Mouse (Mus musculus): Measurements from ENCODE around the gene Serpina6. TPM values are rescaled to one million over a fixed set of nuclear protein-coding genes. Genes with fewer than 3 reads are reported as not detected.

Gene Serpina6
- polyA plus RNA-seq, 1 experiment, result not detected

GRCm38 (mm10) chr12:103644601-103645000, 12.4 kb downstream of the Serpina6 start:
- H3K4me3 ChIP-seq (ENCODE audit: low read depth, low read length), result no peak overlapping the region
- H3K4me1 ChIP-seq (ENCODE audit: control insufficient read depth, insufficient read depth, low read length), result no peaks in the 10 kb centered on the region
- no peak overlapping the region for H3K27ac ChIP-seq (ENCODE audit: insufficient read depth, low read length)
- TF ChIP-seq CTCF (IDR thresholded peaks at IDR 0.05; ENCODE audit: low read depth, low read length), result no peak
- no peak for TF ChIP-seq POLR2A (IDR thresholded peaks at IDR 0.05; ENCODE audit: insufficient read depth, low read length)
- no peak for TF ChIP-seq EP300 (IDR thresholded peaks at IDR 0.05; ENCODE audit: insufficient read depth, low read depth, low read length)
- no peaks in the 10 kb centered on the region for H3K9me3 ChIP-seq (replicated peaks; ENCODE audit: control insufficient read depth, insufficient read depth, low read length, poor library complexity, severe bottlenecking)
- H3K9ac ChIP-seq (ENCODE audit: low read depth, poor library complexity, severe bottlenecking), result no peak overlapping the region
- H3K27me3 ChIP-seq (ENCODE audit: control insufficient read depth, insufficient read depth, low read length, poor library complexity, severe bottlenecking), result no peaks in the 10 kb centered on the region; the same call in 1 of the 2 replicates
- no peaks in the 10 kb centered on the region for H3K36me3 ChIP-seq (ENCODE audit: control insufficient read depth, insufficient read depth, low read length, poor library complexity, severe bottlenecking)

- no peaks in the 10 kb centered on the region for H3K4me1 ChIP-seq (ENCODE audit: control insufficient read depth, insufficient read depth, low read length)
- H3K27me3 ChIP-seq (ENCODE audit: control insufficient read depth, insufficient read depth, low read length, poor library complexity, severe bottlenecking), result no peaks in the 10 kb centered on the region; the same call in 1 of the 2 replicates
These were observed 13.2 kb downstream of the Serpina6 start for GRCm38 (mm10) chr12:103643818-103644217.

DNA sequence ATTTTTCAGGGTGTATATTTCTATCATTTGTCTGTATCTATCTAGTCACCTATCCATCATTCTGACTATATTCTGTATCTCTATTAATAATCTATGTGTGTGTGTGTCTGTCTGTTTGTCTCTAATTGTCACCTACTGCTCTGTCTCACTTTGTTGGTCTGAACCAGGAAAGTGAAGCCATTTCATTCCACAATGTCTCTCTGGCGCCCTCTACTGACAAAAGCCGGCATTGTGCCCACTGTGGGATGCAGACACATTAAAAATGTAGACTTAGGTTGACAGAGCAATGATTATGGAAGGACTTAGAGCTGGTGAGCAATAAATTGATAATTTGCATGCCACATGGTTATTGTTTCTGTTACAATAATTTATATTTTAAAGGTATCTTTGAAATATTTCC, 13.7 kb downstream of the Serpina6 start:
- H3K9ac ChIP-seq (ENCODE audit: low read depth, poor library complexity, severe bottlenecking), result no peak overlapping the region
- no peaks in the 10 kb centered on the region for H3K36me3 ChIP-seq (ENCODE audit: control insufficient read depth, insufficient read depth, low read length, poor library complexity, severe bottlenecking)
- TF ChIP-seq EP300 (IDR thresholded peaks at IDR 0.05; ENCODE audit: insufficient read depth, low read depth, low read length), result no peak
- TF ChIP-seq CTCF (IDR thresholded peaks at IDR 0.05; ENCODE audit: low read depth, low read length), result peak; percentile 70
- H3K4me1 ChIP-seq (ENCODE audit: control insufficient read depth, insufficient read depth, low read length), result no peaks in the 10 kb centered on the region
- no peak overlapping the region for H3K27ac ChIP-seq (ENCODE audit: insufficient read depth, low read length)
- no peaks in the 10 kb centered on the region; the same call in 1 of the 2 replicates for H3K27me3 ChIP-seq (ENCODE audit: control insufficient read depth, insufficient read depth, low read length, poor library complexity, severe bottlenecking)
- H3K4me3 ChIP-seq (ENCODE audit: low read depth, low read length), result no peak overlapping the region
- H3K9me3 ChIP-seq (replicated peaks; ENCODE audit: control insufficient read depth, insufficient read depth, low read length, poor library complexity, severe bottlenecking), result no peaks in the 10 kb centered on the region

More at GRCm38 (mm10) chr12:103643818-103644217, 13.2 kb downstream of the Serpina6 start:
- no peak overlapping the region for H3K4me3 ChIP-seq (ENCODE audit: low read depth, low read length)
- no peak overlapping the region for H3K27ac ChIP-seq (ENCODE audit: insufficient read depth, low read length)
- no peaks in the 10 kb centered on the region for H3K9me3 ChIP-seq (replicated peaks; ENCODE audit: control insufficient read depth, insufficient read depth, low read length, poor library complexity, severe bottlenecking)
- H3K9ac ChIP-seq (ENCODE audit: low read depth, poor library complexity, severe bottlenecking), result no peak overlapping the region
- no peak for TF ChIP-seq POLR2A (IDR thresholded peaks at IDR 0.05; ENCODE audit: insufficient read depth, low read length)
- no peak for TF ChIP-seq CTCF (IDR thresholded peaks at IDR 0.05; ENCODE audit: low read depth, low read length)
- TF ChIP-seq EP300 (IDR thresholded peaks at IDR 0.05; ENCODE audit: insufficient read depth, low read depth, low read length), result no peak
- H3K36me3 ChIP-seq (ENCODE audit: control insufficient read depth, insufficient read depth, low read length, poor library complexity, severe bottlenecking), result no peaks in the 10 kb centered on the region

- no peak overlapping the region for H3K4me3 ChIP-seq (ENCODE audit: low read depth, low read length)
- TF ChIP-seq POLR2A (IDR thresholded peaks at IDR 0.05; ENCODE audit: insufficient read depth, low read length) (no peak), CTCF (IDR thresholded peaks at IDR 0.05; ENCODE audit: low read depth, low read length) (no peak), EP300 (IDR thresholded peaks at IDR 0.05; ENCODE audit: insufficient read depth, low read depth, low read length) (no peak)
These were observed 21.2 kb downstream of the Serpina6 start for GRCm38 (mm10) chr12:103635846-103636245.

GRCm38 (mm10) chr12:103634430-103634829, 22.6 kb downstream of the Serpina6 start:
- TF ChIP-seq CTCF (IDR thresholded peaks at IDR 0.05; ENCODE audit: low read depth, low read length) (no peak), POLR2A (IDR thresholded peaks at IDR 0.05; ENCODE audit: insufficient read depth, low read length) (no peak), EP300 (IDR thresholded peaks at IDR 0.05; ENCODE audit: insufficient read depth, low read depth, low read length) (no peak)
- Histone ChIP-seq H3K4me3 (ENCODE audit: low read depth, low read length) (no peak overlapping the region), H3K9me3 (replicated peaks; ENCODE audit: control insufficient read depth, insufficient read depth, low read length, poor library complexity, severe bottlenecking) (no peaks in the 10 kb centered on the region), H3K27ac (ENCODE audit: insufficient read depth, low read length) (no peak overlapping the region), H3K36me3 (ENCODE audit: control insufficient read depth, insufficient read depth, low read length, poor library complexity, severe bottlenecking) (no peaks in the 10 kb centered on the region), H3K4me1 (ENCODE audit: control insufficient read depth, insufficient read depth, low read length) (no peaks in the 10 kb centered on the region), H3K27me3 (ENCODE audit: control insufficient read depth, insufficient read depth, low read length, poor library complexity, severe bottlenecking) (no peaks in the 10 kb centered on the region), H3K9ac (ENCODE audit: low read depth, poor library complexity, severe bottlenecking) (no peak overlapping the region)

More at GRCm38 (mm10) chr12:103635846-103636245, 21.2 kb downstream of the Serpina6 start:
- no peaks in the 10 kb centered on the region for H3K4me1 ChIP-seq (ENCODE audit: control insufficient read depth, insufficient read depth, low read length)
- no peak overlapping the region for H3K27ac ChIP-seq (ENCODE audit: insufficient read depth, low read length)
- no peaks in the 10 kb centered on the region for H3K36me3 ChIP-seq (ENCODE audit: control insufficient read depth, insufficient read depth, low read length, poor library complexity, severe bottlenecking)
- no peaks in the 10 kb centered on the region for H3K9me3 ChIP-seq (replicated peaks; ENCODE audit: control insufficient read depth, insufficient read depth, low read length, poor library complexity, severe bottlenecking)
- H3K9ac ChIP-seq (ENCODE audit: low read depth, poor library complexity, severe bottlenecking), result no peak overlapping the region
- H3K27me3 ChIP-seq (ENCODE audit: control insufficient read depth, insufficient read depth, low read length, poor library complexity, severe bottlenecking), result no peaks in the 10 kb centered on the region

DNA sequence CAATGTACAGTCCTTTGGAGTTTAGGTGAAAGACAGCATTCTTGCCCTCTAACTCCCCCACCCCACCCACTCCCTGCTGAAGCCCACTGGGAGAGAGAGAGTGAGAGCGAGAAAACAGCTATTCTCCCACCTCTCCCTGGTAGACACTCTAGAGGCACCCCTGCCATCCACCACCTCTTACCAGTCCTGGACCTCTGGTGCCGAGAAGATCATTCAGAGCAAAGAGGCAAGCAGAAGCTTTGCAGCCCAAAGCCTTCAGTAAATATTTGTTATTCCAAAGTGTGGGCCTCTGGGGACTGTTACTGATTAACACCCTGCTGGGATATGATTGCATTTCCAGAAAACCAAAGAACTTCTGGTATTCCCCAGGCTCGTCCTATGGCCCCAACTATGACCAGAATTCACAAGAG, 25.8 kb downstream of the Serpina6 start, which contains the start of gene Serpina10:
Gene Serpina10, minus strand, starts transcription at position 242 of the 410 bp plus-strand sequence.
- Histone ChIP-seq H3K9me3 (replicated peaks; ENCODE audit: control insufficient read depth, insufficient read depth, low read length, poor library complexity, severe bottlenecking) (no peaks in the 10 kb centered on the region), H3K4me3 (ENCODE audit: low read depth, low read length) (no peak within 1 kb of the TSS), H3K27me3 (ENCODE audit: control insufficient read depth, insufficient read depth, low read length, poor library complexity, severe bottlenecking) (no peaks in the 10 kb centered on the region), H3K9ac (ENCODE audit: low read depth, poor library complexity, severe bottlenecking) (no peak within 1 kb of the TSS), H3K27ac (ENCODE audit: insufficient read depth, low read length) (no peak within 1 kb of the TSS), H3K4me1 (ENCODE audit: control insufficient read depth, insufficient read depth, low read length) (no peaks in the 10 kb centered on the region), H3K36me3 (ENCODE audit: control insufficient read depth, insufficient read depth, low read length, poor library complexity, severe bottlenecking) (no peaks in the 10 kb centered on the region)
- TF ChIP-seq POLR2A (IDR thresholded peaks at IDR 0.05; ENCODE audit: insufficient read depth, low read length), result no peak
- no peak for TF ChIP-seq CTCF (IDR thresholded peaks at IDR 0.05; ENCODE audit: low read depth, low read length)
- TF ChIP-seq EP300 (IDR thresholded peaks at IDR 0.05; ENCODE audit: insufficient read depth, low read depth, low read length), result no peak
